Mouse (Mus musculus): Measurements from ENCODE around the gene Aox3. TPM values are rescaled to one million over a fixed set of nuclear protein-coding genes. Genes with fewer than 3 reads are reported as not detected.

Gene Aox3
- polyA plus RNA-seq, 1 experiment from 2014 or later = not detected

DNA sequence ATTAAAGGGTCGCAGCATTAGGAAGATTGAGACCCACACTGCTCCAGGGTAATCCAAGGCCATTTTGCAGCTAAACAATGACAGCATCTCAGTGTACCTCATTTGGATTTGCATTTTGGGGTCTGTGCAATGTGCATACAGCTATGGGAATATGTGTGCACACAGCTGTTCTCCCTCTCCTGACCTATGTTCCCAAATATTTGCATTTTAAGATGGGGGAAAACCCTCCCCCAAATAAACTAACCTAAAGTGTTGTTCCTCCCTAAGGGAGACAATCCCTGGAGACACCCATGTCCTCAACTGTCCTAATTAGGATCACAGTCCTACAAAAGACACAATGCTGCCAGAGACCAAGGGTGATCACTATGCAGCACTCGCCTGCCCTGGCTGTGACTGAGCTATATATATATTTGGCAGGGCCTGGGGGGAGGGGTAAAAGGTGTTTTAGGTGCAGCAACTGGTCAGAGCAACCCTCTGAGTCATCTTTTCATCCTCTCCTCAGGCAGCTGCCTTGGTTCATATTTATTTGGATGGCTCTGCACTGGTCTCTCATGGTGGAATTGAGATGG, 20.9 kb upstream of the Aox3 start:
- Histone ChIP-seq H3K9ac (ENCODE audit: low read depth, low read length) (no peak overlapping the region), H3K4me1 (replicated peaks; ENCODE audit: control insufficient read depth, insufficient read depth, low read length) (no peaks in the 10 kb centered on the region), H3K36me3 (ENCODE audit: control insufficient read depth, insufficient read depth, low read length) (no peaks in the 10 kb centered on the region), H3K4me3 (ENCODE audit: low read depth, low read length) (no peak overlapping the region), H3K27me3 (replicated peaks; ENCODE audit: control insufficient read depth, insufficient read depth, low read length) (no peaks in the 10 kb centered on the region), H3K4me2 (no peak overlapping the region), H3K27ac (ENCODE audit: low read depth, low read length) (no peak overlapping the region), H3K9me3 (ENCODE audit: control insufficient read depth, low read length) (no peaks in the 10 kb centered on the region)
- WGBS = 74% methylated on average over 2 of the region's 2 CpGs
- DNase-seq (ENCODE audit: low spot score) = no peak
- no peak for ATAC-seq (replicated peaks; ENCODE audit: low FRiP score)

GRCm38 (mm10) chr1:58097338-58097737, 15.6 kb upstream of the Aox3 start:
- no peak overlapping the region for H3K4me3 ChIP-seq (ENCODE audit: low read depth, low read length)
- no peak overlapping the region for H3K4me2 ChIP-seq
- no peaks in the 10 kb centered on the region for H3K4me1 ChIP-seq (replicated peaks; ENCODE audit: control insufficient read depth, insufficient read depth, low read length)
- H3K9ac ChIP-seq (ENCODE audit: low read depth, low read length) = no peak overlapping the region
- WGBS = 78% methylated on average over 6 of the region's 6 CpGs
- H3K36me3 ChIP-seq (ENCODE audit: control insufficient read depth, insufficient read depth, low read length) = no peaks in the 10 kb centered on the region
- H3K27me3 ChIP-seq (replicated peaks; ENCODE audit: control insufficient read depth, insufficient read depth, low read length) = no peaks in the 10 kb centered on the region
- DNase-seq (ENCODE audit: low spot score) = no peak
- no peak overlapping the region for H3K27ac ChIP-seq (ENCODE audit: low read depth, low read length)
- H3K9me3 ChIP-seq (ENCODE audit: control insufficient read depth, low read length) = no peaks in the 10 kb centered on the region
- no peak for ATAC-seq (replicated peaks; ENCODE audit: low FRiP score)

DNA sequence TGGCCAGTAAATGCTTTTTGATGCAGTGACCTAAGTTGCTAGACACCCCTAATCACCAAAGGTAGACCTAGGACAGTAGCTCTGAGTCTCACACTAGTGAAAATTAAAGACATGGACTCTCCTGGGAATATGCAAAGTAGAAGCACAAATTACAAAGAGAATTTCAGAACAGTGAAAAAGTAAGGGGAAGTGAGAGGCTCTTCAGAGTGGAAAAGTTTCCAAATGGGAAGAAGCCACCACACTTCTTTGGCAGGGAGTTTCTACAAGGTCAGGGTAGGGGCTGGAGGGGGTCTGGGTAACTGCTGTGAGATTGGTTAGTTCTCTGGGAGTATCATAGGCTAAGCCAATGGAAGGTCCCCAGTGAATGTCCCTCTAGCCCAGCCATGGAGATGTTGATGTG, 13.8 kb upstream of the Aox3 start:
- Histone ChIP-seq H3K9me3 (ENCODE audit: control insufficient read depth, low read length) (no peaks in the 10 kb centered on the region), H3K4me1 (replicated peaks; ENCODE audit: control insufficient read depth, insufficient read depth, low read length) (no peaks in the 10 kb centered on the region), H3K4me2 (no peak overlapping the region), H3K9ac (ENCODE audit: low read depth, low read length) (no peak overlapping the region), H3K27ac (ENCODE audit: low read depth, low read length) (no peak overlapping the region), H3K27me3 (replicated peaks; ENCODE audit: control insufficient read depth, insufficient read depth, low read length) (no peaks in the 10 kb centered on the region), H3K36me3 (ENCODE audit: control insufficient read depth, insufficient read depth, low read length) (no peaks in the 10 kb centered on the region), H3K4me3 (ENCODE audit: low read depth, low read length) (no peak overlapping the region)
- DNase-seq (ENCODE audit: low spot score) (no peak), ATAC-seq (replicated peaks; ENCODE audit: low FRiP score) (no peak)

DNA sequence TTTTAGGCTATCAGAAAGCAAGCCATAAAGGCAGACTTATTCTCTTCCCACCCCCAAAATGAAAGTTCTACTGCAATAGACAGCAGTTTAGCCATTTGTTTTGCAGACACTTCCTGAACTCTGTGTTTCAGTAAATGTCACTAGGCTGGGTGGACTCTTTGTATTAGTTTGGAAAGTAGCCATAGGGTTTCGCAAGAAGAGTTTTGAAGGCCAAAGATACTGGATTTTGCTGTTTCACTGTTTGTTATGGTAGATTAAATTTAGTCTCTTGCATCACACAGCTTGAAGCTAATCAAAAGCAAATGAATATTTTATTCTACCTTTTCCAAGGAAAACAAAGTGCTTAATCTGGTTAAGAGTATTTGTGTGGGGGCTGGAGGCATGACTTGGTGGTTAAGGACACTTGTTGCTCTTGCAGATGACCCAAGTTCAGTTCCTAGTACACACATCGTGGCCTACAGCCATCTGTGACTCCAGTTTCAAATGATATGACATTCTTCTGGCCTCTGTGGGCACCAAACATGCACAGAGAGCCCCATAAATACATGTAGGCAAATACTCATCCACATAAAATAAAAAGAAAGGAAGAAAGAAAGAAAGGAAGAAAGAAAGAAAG, 11.3 kb upstream of the Aox3 start:
- DNase-seq (ENCODE audit: low spot score) (no peak), ATAC-seq (replicated peaks; ENCODE audit: low FRiP score) (no peak)
- Histone ChIP-seq H3K9ac (ENCODE audit: low read depth, low read length) (no peak overlapping the region), H3K9me3 (ENCODE audit: control insufficient read depth, low read length) (no peaks in the 10 kb centered on the region), H3K4me3 (ENCODE audit: low read depth, low read length) (no peak overlapping the region), H3K36me3 (ENCODE audit: control insufficient read depth, insufficient read depth, low read length) (no peaks in the 10 kb centered on the region), H3K4me1 (replicated peaks; ENCODE audit: control insufficient read depth, insufficient read depth, low read length) (no peaks in the 10 kb centered on the region), H3K27me3 (replicated peaks; ENCODE audit: control insufficient read depth, insufficient read depth, low read length) (no peaks in the 10 kb centered on the region), H3K27ac (ENCODE audit: low read depth, low read length) (no peak overlapping the region), H3K4me2 (no peak overlapping the region)
- 70% methylated on average over 2 of the region's 2 CpGs for WGBS

DNA sequence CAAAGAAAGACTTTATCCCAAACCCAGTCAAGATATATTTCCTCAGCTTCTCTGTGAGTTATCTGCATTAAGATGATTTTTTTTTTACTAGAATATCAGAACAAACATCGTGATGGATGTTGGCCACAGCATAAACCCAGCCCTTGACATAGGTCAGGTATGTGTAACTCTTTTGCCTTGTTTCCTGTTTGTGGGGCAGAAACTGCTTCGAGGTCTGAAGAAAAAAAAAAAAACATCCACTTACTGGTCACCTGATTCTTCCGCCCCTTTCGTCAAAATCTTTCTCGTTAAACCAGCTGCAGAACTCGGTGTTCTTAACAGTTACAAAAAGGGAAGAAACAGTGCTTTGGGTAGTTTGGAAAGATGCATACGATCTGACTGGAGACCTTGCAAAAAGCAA, 10.4 kb upstream of the Aox3 start:
- Histone ChIP-seq H3K4me1 (replicated peaks; ENCODE audit: control insufficient read depth, insufficient read depth, low read length) (no peaks in the 10 kb centered on the region), H3K27me3 (replicated peaks; ENCODE audit: control insufficient read depth, insufficient read depth, low read length) (no peaks in the 10 kb centered on the region), H3K9ac (ENCODE audit: low read depth, low read length) (no peak overlapping the region), H3K4me2 (no peak overlapping the region), H3K9me3 (ENCODE audit: control insufficient read depth, low read length) (no peaks in the 10 kb centered on the region), H3K36me3 (ENCODE audit: control insufficient read depth, insufficient read depth, low read length) (no peaks in the 10 kb centered on the region), H3K27ac (ENCODE audit: low read depth, low read length) (no peak overlapping the region), H3K4me3 (ENCODE audit: low read depth, low read length) (no peak overlapping the region)
- WGBS = 73% methylated on average over 7 of the region's 7 CpGs
- ATAC-seq (replicated peaks; ENCODE audit: low FRiP score) = no peak
- DNase-seq (ENCODE audit: low spot score) = no peak

DNA sequence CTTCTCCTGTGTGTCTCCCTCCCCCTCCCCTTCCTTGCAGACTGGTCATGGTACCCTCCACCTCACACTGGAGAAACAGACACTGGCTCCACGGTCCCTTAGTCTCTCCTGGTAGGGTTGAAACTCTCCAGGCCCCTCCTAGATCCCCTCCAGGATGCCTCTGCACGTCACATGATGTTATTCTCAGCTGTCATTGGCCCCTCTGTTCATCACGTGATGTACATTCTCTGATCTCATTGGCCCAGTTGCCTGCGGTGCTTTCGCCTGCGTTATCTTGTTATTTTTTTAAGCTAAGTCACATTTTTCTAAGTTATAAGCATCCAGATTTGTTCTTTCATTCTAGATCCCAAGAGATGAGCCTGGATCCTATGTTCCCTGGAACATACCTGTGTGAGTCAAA, 7.2 kb upstream of the Aox3 start:
- Histone ChIP-seq H3K9me3 (ENCODE audit: control insufficient read depth, low read length) (no peaks in the 10 kb centered on the region), H3K36me3 (ENCODE audit: control insufficient read depth, insufficient read depth, low read length) (no peaks in the 10 kb centered on the region), H3K4me3 (ENCODE audit: low read depth, low read length) (no peak overlapping the region), H3K9ac (ENCODE audit: low read depth, low read length) (no peak overlapping the region), H3K27me3 (replicated peaks; ENCODE audit: control insufficient read depth, insufficient read depth, low read length) (no peaks in the 10 kb centered on the region), H3K4me1 (replicated peaks; ENCODE audit: control insufficient read depth, insufficient read depth, low read length) (no peaks in the 10 kb centered on the region), H3K27ac (ENCODE audit: low read depth, low read length) (no peak overlapping the region), H3K4me2 (no peak overlapping the region)
- WGBS = 85% methylated on average over 6 of the region's 6 CpGs
- no peak for DNase-seq (ENCODE audit: low spot score)
- no peak for ATAC-seq (replicated peaks; ENCODE audit: low FRiP score)

- Histone ChIP-seq H3K27me3 (replicated peaks; ENCODE audit: control insufficient read depth, insufficient read depth, low read length) (no peaks in the 10 kb centered on the region), H3K27ac (ENCODE audit: low read depth, low read length) (no peak overlapping the region), H3K9ac (ENCODE audit: low read depth, low read length) (no peak overlapping the region), H3K4me1 (replicated peaks; ENCODE audit: control insufficient read depth, insufficient read depth, low read length) (no peaks in the 10 kb centered on the region), H3K9me3 (ENCODE audit: control insufficient read depth, low read length) (no peaks in the 10 kb centered on the region), H3K4me2 (no peak overlapping the region), H3K4me3 (ENCODE audit: low read depth, low read length) (no peak overlapping the region), H3K36me3 (ENCODE audit: control insufficient read depth, insufficient read depth, low read length) (no peaks in the 10 kb centered on the region)
- ATAC-seq (replicated peaks; ENCODE audit: low FRiP score) = no peak
- 80% methylated on average over 2 of the region's 2 CpGs for WGBS
- DNase-seq (ENCODE audit: low spot score) = no peak
These were observed 5.9 kb upstream of the Aox3 start for GRCm38 (mm10) chr1:58107066-58107465.

DNA sequence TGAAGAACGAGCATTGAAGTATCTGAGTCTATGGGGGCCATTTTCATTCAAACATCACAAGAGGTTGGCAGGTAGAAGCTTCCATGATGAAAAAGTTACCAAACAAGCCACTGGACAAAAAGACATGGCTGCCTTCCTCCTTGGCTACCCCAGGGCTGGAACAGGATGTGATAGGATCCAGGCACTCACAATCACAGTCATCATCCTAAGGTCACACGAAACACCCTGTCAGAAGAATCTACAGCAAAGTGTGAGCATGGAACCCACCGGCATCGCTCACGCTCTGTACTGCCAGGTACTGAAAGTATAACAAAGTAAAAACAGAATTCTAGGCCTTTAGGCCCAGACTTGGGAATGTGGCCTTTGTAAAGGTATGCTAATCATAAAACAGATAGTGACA, 2.7 kb upstream of the Aox3 start:
- no peak for DNase-seq (ENCODE audit: low spot score)
- no peak overlapping the region for H3K4me3 ChIP-seq (ENCODE audit: low read depth, low read length)
- H3K27ac ChIP-seq (ENCODE audit: low read depth, low read length) = no peak overlapping the region
- ATAC-seq (replicated peaks; ENCODE audit: low FRiP score) = no peak
- no peaks in the 10 kb centered on the region for H3K9me3 ChIP-seq (ENCODE audit: control insufficient read depth, low read length)
- H3K4me1 ChIP-seq (replicated peaks; ENCODE audit: control insufficient read depth, insufficient read depth, low read length) = no peaks in the 10 kb centered on the region
- H3K4me2 ChIP-seq = no peak overlapping the region
- no peaks in the 10 kb centered on the region for H3K36me3 ChIP-seq (ENCODE audit: control insufficient read depth, insufficient read depth, low read length)
- H3K9ac ChIP-seq (ENCODE audit: low read depth, low read length) = no peak overlapping the region
- 86% methylated on average over 5 of the region's 5 CpGs for WGBS
- no peaks in the 10 kb centered on the region for H3K27me3 ChIP-seq (replicated peaks; ENCODE audit: control insufficient read depth, insufficient read depth, low read length)

GRCm38 (mm10) chr1:58111315-58111714, 1.6 kb upstream of the Aox3 start:
- Histone ChIP-seq H3K4me3 (ENCODE audit: low read depth, low read length) (no peak overlapping the region), H3K9me3 (ENCODE audit: control insufficient read depth, low read length) (no peaks in the 10 kb centered on the region), H3K4me2 (no peak overlapping the region), H3K36me3 (ENCODE audit: control insufficient read depth, insufficient read depth, low read length) (no peaks in the 10 kb centered on the region), H3K27me3 (replicated peaks; ENCODE audit: control insufficient read depth, insufficient read depth, low read length) (no peaks in the 10 kb centered on the region), H3K9ac (ENCODE audit: low read depth, low read length) (no peak overlapping the region), H3K27ac (ENCODE audit: low read depth, low read length) (no peak overlapping the region), H3K4me1 (replicated peaks; ENCODE audit: control insufficient read depth, insufficient read depth, low read length) (no peaks in the 10 kb centered on the region)
- ATAC-seq (replicated peaks; ENCODE audit: low FRiP score) = no peak
- DNase-seq (ENCODE audit: low spot score) = no peak
- 75% methylated on average over 4 of the region's 4 CpGs for WGBS
